Mouse (Mus musculus) layer of hippocampus, adult 6 months (tissue): ENCODE results near the gene Cdh7. TPM values are rescaled to one million over a fixed set of nuclear protein-coding genes. Genes with fewer than 3 reads are reported as not detected.

ENCODE experiments used
- long read RNA-seq, 2 experiments: library from polyadenylated mRNA; unstranded; transcript quantifications; one replicate each; pipeline ENCODE4 v2.0.0; 2019 to 2020
- polyA plus RNA-seq: library from polyadenylated mRNA; unstranded; fragments of <200 nt; fragmentation: Nextera tagmentation; gene quantifications from 2 replicates; pipeline ENCODE4 v1.2.3, GENCODE M21; 2021

Gene Cdh7
- polyA plus RNA-seq = 1.3 and 3.0 TPM in 2 replicates
- long read RNA-seq, experiment 1, partial matches to known transcripts = 0 of 5 reads
- long read RNA-seq, experiment 1, other reads (novel, unspliced or antisense) = 4 of 5 reads
- long read RNA-seq, experiment 2, full-length matches to known transcripts = 12 of 30 reads
- long read RNA-seq, experiment 2, partial matches to known transcripts = 10 of 30 reads
- long read RNA-seq, experiment 2, other reads (novel, unspliced or antisense) = 8 of 30 reads

GRCm38 (mm10) chr1:109982064-109982808, at the start of gene Cdh7:
Gene Cdh7 (plus strand): TSS chr1:109982431.

